Mouse (Mus musculus): ENCODE measurements around the gene Plekho2. TPM values are rescaled to one million over a fixed set of nuclear protein-coding genes. Genes with fewer than 3 reads are reported as not detected.

The Plekho2 gene
- total and polyA plus RNA-seq, 3 experiments, result 7.9 to 33.8 (median 13.9) TPM

GRCm38 (mm10) chr9:65583045-65583444 lies 3.2 kb upstream of the Plekho2 start:
- peaks cover 20% of the 10 kb centered on the region for H3K79me2 ChIP-seq (replicated peaks; ENCODE audit: control insufficient read depth, extremely low read depth, insufficient read depth, poor library complexity, severe bottlenecking)
- in situ Hi-C loops (cut with MboI; ENCODE audit: low pct_ligation_motif_present, low pct_unique_long_range_greater_than_20kb, low sequenced_read_pairs), result loop anchor here (10.0 kb wide), 1 partner anchor 138 kb away; no protein-coding TSS in a partner anchor
- no peak overlapping the region for H3K9ac ChIP-seq (ENCODE audit: insufficient read depth, low read depth)
- no peak overlapping the region for H3K4me3 ChIP-seq (replicated peaks in 1 of 3; ENCODE audit: low read depth in 2 of 3, low read length in 2 of 3, poor library complexity in 1 of 3)
- peaks cover 0 to 19% of the 10 kb centered on the region in 2 experiments; a peak in 2 of 4 replicates for H3K4me1 ChIP-seq (ENCODE audit: control insufficient read depth in 1 of 2, insufficient read depth in 2 of 2)
- no peak overlapping the region for H3K27ac ChIP-seq (ENCODE audit: insufficient read depth, low read depth)
- H3K27me3 ChIP-seq (replicated peaks), result no peaks in the 10 kb centered on the region
- H3K9me3 ChIP-seq (replicated peaks; ENCODE audit: low read length), result no peaks in the 10 kb centered on the region
- DNase-seq (ENCODE audit: extremely low read depth), result peak; percentile 80
- H3K4me2 ChIP-seq (ENCODE audit: insufficient read depth, low read depth, poor library complexity, severe bottlenecking), result no peak overlapping the region
- TF ChIP-seq CHD2 (IDR thresholded peaks at IDR 0.05; ENCODE audit: low read length) (no peak), MYC (IDR thresholded peaks at IDR 0.05; ENCODE audit: low read depth, low read length) (peak; percentile 91), MAX (IDR thresholded peaks at IDR 0.05; ENCODE audit: low read length) (peak; percentile 97), ELF1 (IDR thresholded peaks at IDR 0.05; ENCODE audit: low read depth, low read length) (peak; percentile 77), CHD1 (IDR thresholded peaks at IDR 0.05; ENCODE audit: low read depth, low read length) (no peak), MXI1 (IDR thresholded peaks at IDR 0.05; ENCODE audit: low read depth, low read length) (peak; percentile 84), MEF2A (IDR thresholded peaks at IDR 0.05; ENCODE audit: borderline replicate concordance, low read depth, low read length) (no peak), SIN3A (IDR thresholded peaks at IDR 0.05; ENCODE audit: low read length) (0 out of 2 replicates have a peak, but pooled peaks have one; percentile 35), EP300 (IDR thresholded peaks at IDR 0.05; ENCODE audit: low read length) (no peak), TBP (conservative IDR thresholded peaks at IDR 0.05; ENCODE audit: low read depth, low read length) (peak; percentile 54; the same call in 1 of the 2 replicates), TCF12 (IDR thresholded peaks at IDR 0.05; ENCODE audit: low read depth, low read length) (peak; percentile 45; the same call in 1 of the 2 replicates), BHLHE40 (IDR thresholded peaks at IDR 0.05; ENCODE audit: low read depth, low read length) (peak; percentile 89), POLR2A (IDR thresholded peaks at IDR 0.05; ENCODE audit: low read depth, low read length) (peak; percentile 66; the same call in 1 of the 2 replicates), CTCF (conservative IDR thresholded peaks at IDR 0.05 in 1 of 2, IDR thresholded peaks at IDR 0.05 in 1 of 2; ENCODE audit: low read depth in 2 of 2, low read length in 2 of 2) (no peak)
- H3K36me3 ChIP-seq (replicated peaks in 1 of 2; ENCODE audit: control insufficient read depth in 1 of 2, insufficient read depth in 1 of 2, low read length in 1 of 2), result no peaks in the 10 kb centered on the region
- dilution Hi-C loops (cut with MboI; ENCODE audit: extremely low pct_ligation_motif_present, extremely low pct_unique_long_range_greater_than_20kb, low sequenced_read_pairs), result no loop called here

- dilution Hi-C loops (cut with MboI; ENCODE audit: extremely low pct_ligation_motif_present, extremely low pct_unique_long_range_greater_than_20kb, low sequenced_read_pairs) (no loop called here), in situ Hi-C loops (cut with MboI; ENCODE audit: low pct_ligation_motif_present, low pct_unique_long_range_greater_than_20kb, low sequenced_read_pairs) (loop anchor here (10.0 kb wide), 1 partner anchor 136 kb away; no protein-coding TSS in a partner anchor)
- H3K27me3 ChIP-seq (replicated peaks), result no peaks in the 10 kb centered on the region
- peaks cover 0 to 2% of the 10 kb centered on the region in 2 experiments for H3K36me3 ChIP-seq (replicated peaks in 1 of 2; ENCODE audit: control insufficient read depth in 1 of 2, insufficient read depth in 1 of 2, low read length in 1 of 2)
- peaks cover 40% of the 10 kb centered on the region for H3K79me2 ChIP-seq (replicated peaks; ENCODE audit: control insufficient read depth, extremely low read depth, insufficient read depth, poor library complexity, severe bottlenecking)
- H3K9ac ChIP-seq (ENCODE audit: insufficient read depth, low read depth), result peak overlapping the region; percentile 87
- no peaks in the 10 kb centered on the region for H3K9me3 ChIP-seq (replicated peaks; ENCODE audit: low read length)
- peak overlapping the region; percentile 50 for H3K27ac ChIP-seq (ENCODE audit: insufficient read depth, low read depth)
- peak overlapping the region; percentile 45 to 61 (median 48) for H3K4me3 ChIP-seq (replicated peaks in 1 of 3; ENCODE audit: low read depth in 2 of 3, low read length in 2 of 3, poor library complexity in 1 of 3)
- H3K4me1 ChIP-seq (ENCODE audit: control insufficient read depth in 1 of 2, insufficient read depth in 2 of 2), result peaks cover 9 to 37% of the 10 kb centered on the region in 2 experiments; a peak in 3 of 4 replicates
- peak overlapping the region; percentile 92 for H3K4me2 ChIP-seq (ENCODE audit: insufficient read depth, low read depth, poor library complexity, severe bottlenecking)
- peak; percentile 95 for DNase-seq (ENCODE audit: extremely low read depth)
- TF ChIP-seq ZKSCAN1 (IDR thresholded peaks at IDR 0.05; ENCODE audit: borderline replicate concordance, low read depth, low read length) (no peak), SIN3A (IDR thresholded peaks at IDR 0.05; ENCODE audit: low read length) (peak; percentile 65; the same call in 1 of the 2 replicates), JUND (conservative IDR thresholded peaks at IDR 0.05; ENCODE audit: low read depth, low read length) (0 out of 2 replicates have a peak, but pooled peaks have one; percentile 48), UBTF (IDR thresholded peaks at IDR 0.05; ENCODE audit: low read depth, low read length) (no peak), MXI1 (IDR thresholded peaks at IDR 0.05; ENCODE audit: low read depth, low read length) (peak; percentile 85), E2F4 (IDR thresholded peaks at IDR 0.05; ENCODE audit: insufficient replicate concordance, low read depth, low read length) (no peak), SMC3 (IDR thresholded peaks at IDR 0.05; ENCODE audit: low read depth, low read length) (peak; percentile 99), USF1 (IDR thresholded peaks at IDR 0.05; ENCODE audit: low read depth, low read length) (no peak; the same call in 1 of the 2 replicates), ZMIZ1 (IDR thresholded peaks at IDR 0.05; ENCODE audit: low read depth, low read length) (no peak), ZNF384 (IDR thresholded peaks at IDR 0.05; ENCODE audit: low read depth, low read length) (0 out of 2 replicates have a peak, but pooled peaks have one; percentile 12), MAX (IDR thresholded peaks at IDR 0.05; ENCODE audit: low read length) (peak; percentile 63; the same call in 1 of the 2 replicates), CHD1 (IDR thresholded peaks at IDR 0.05; ENCODE audit: low read depth, low read length) (no peak), RCOR1 (conservative IDR thresholded peaks at IDR 0.05; ENCODE audit: low read depth, low read length) (no peak), NRF1 (IDR thresholded peaks at IDR 0.05; ENCODE audit: low read depth, low read length) (peak; percentile 31; the same call in 1 of the 2 replicates), ETS1 (conservative IDR thresholded peaks at IDR 0.05; ENCODE audit: low read depth, low read length) (no peak), POLR2AphosphoS2 (IDR thresholded peaks at IDR 0.05; ENCODE audit: low read depth, low read length) (no peak), KAT2A (IDR thresholded peaks at IDR 0.05; ENCODE audit: insufficient replicate concordance, low read length) (no peak), CHD2 (IDR thresholded peaks at IDR 0.05; ENCODE audit: low read length) (no peak), MYC (IDR thresholded peaks at IDR 0.05; ENCODE audit: low read depth, low read length) (0 out of 2 replicates have a peak, but pooled peaks have one; percentile 57), ELF1 (IDR thresholded peaks at IDR 0.05; ENCODE audit: low read depth, low read length) (no peak), MEF2A (IDR thresholded peaks at IDR 0.05; ENCODE audit: borderline replicate concordance, low read depth, low read length) (peak; percentile 46; the same call in 1 of the 2 replicates), JUN (IDR thresholded peaks at IDR 0.05; ENCODE audit: insufficient read depth, low read depth, low read length) (no peak), BHLHE40 (IDR thresholded peaks at IDR 0.05; ENCODE audit: low read depth, low read length) (peak; percentile 61)
These were observed 789 bp upstream of the Plekho2 start for GRCm38 (mm10) chr9:65580401-65581256.
